Mouse (Mus musculus): ENCODE measurements at regions not wholly inside any gene's neighbourhood (a gene's known extent, or its start where the extent isn't known, plus 50 kb on each side); places are given as distances from the start of the nearest gene placed in this dataset.

DNA sequence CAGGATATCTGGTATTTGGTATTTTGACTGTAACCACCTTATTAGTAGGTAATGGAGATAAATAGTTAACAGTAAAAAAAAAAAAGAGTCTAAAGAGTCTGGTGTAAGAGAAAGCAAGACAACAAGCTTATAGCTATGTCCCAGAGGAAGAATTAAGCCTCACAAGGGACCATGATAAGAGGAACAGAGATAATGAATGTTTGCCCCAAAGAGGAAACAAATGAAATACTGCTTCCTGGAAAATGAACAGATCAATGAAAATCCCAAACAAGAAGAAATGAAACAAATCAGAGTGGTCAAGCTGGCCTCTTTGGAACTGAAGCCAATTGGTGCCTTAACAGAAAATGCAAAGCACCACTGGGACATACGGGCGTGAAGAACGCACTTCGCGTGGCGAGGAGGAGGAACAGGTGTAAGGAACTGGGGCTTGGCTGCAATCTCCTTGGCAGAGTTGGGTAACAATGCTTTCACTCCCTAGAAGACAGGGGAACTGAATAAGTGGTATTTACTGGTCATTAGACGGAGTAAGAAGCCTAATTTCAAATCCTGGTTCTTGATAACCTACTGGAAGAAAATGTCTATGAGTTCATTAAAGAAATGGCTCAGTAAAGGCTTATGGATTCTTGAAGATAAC, 62.2 kb upstream of the Etv6 start:
- TF ChIP-seq CTCF (IDR thresholded peaks at IDR 0.05; ENCODE audit: control insufficient read depth, insufficient read depth, low read length) (no peak), POLR2A (IDR thresholded peaks at IDR 0.05; ENCODE audit: borderline replicate concordance, control insufficient read depth, low read depth, low read length) (no peak)

Data from bone marrow, adult 2 months (tissue).